Mouse (Mus musculus): ENCODE measurements around the gene Josd2.
A peak's percentile ranks its signal among the peaks of the same experiment; 100 is the strongest.

- TF ChIP-seq CTCF (IDR thresholded peaks at IDR 0.05; ENCODE audit: extremely low read depth, insufficient read length, insufficient replicate concordance, low read depth, low read length) (no peak), POLR2A (IDR thresholded peaks at IDR 0.05; ENCODE audit: low read depth, low read length) (peak; percentile 56)
Measured at GRCm38 (mm10) chr7:44467811-44468411, at the start of gene Josd2.
